In genomic region chr3:115713417-115714048, GRCm38 (mm10) we compare ENCODE assay signal across 8 mouse cellular contexts. TPM values are rescaled to one million over a fixed set of nuclear protein-coding genes. Genes with fewer than 3 reads are reported as not detected.
A peak's percentile ranks its signal among the peaks of the same experiment; 100 is the strongest.
DNase-seq lines count a peak whose midpoint lies in the region; ATAC-seq and TF ChIP-seq lines count a peak whose summit lies in the region.

No protein-coding gene starts in this region.

- 25% methylated on average over 22 of the region's 22 CpGs for WGBS in thymus, adult 2 months
- WGBS in heart, embryonic 13.5 days, result 8% methylated on average over 22 of the region's 22 CpGs
- WGBS in limb, embryonic 15.5 days, result 16% methylated on average over 22 of the region's 22 CpGs
- WGBS in neural tube, embryonic 13.5 days, result 8% methylated on average over 22 of the region's 22 CpGs

- intact Hi-C loops in left cerebral cortex, postnatal 25 days (cut with DNase I), result loop anchor here (1.0 to 2.0 kb wide), 4 partner anchors 131 to 263 kb away; no protein-coding TSS in a partner anchor

- H3K9me3 ChIP-seq in heart, embryonic 13.5 days, result no peaks in the 10 kb centered on the region
- no peaks in the 10 kb centered on the region for H3K9me3 ChIP-seq in limb, embryonic 15.5 days
- no peaks in the 10 kb centered on the region for H3K9me3 ChIP-seq in neural tube, embryonic 13.5 days

- TF ChIP-seq POLR2A in thymus, adult 2 months (IDR thresholded peaks at IDR 0.05; ENCODE audit: control insufficient read depth, extremely low read depth, insufficient read depth, low read length, poor library complexity), result no peak

- peak overlapping the region; percentile 48 for H3K27ac ChIP-seq in thymus, adult 2 months (ENCODE audit: control insufficient read depth, insufficient read depth, low read length)
- peak overlapping the region; percentile 99 for H3K27ac ChIP-seq in heart, embryonic 13.5 days (replicated peaks)
- peak overlapping the region; percentile 65 for H3K27ac ChIP-seq in limb, embryonic 15.5 days
- H3K27ac ChIP-seq in neural tube, embryonic 13.5 days (replicated peaks), result peak overlapping the region; percentile 72

- peak overlapping the region; percentile 39 for H3K4me3 ChIP-seq in thymus, adult 2 months (ENCODE audit: control insufficient read depth, insufficient read depth, low read length)
- peak overlapping the region; percentile 78 for H3K4me3 ChIP-seq in heart, embryonic 13.5 days
- peak overlapping the region; percentile 54 for H3K4me3 ChIP-seq in limb, embryonic 15.5 days
- peak overlapping the region; percentile 52 for H3K4me3 ChIP-seq in neural tube, embryonic 13.5 days

- peak overlapping the region; percentile 96 for H3K9ac ChIP-seq in heart, embryonic 13.5 days
- H3K9ac ChIP-seq in limb, embryonic 15.5 days, result no peak overlapping the region
- peak overlapping the region; percentile 68 for H3K9ac ChIP-seq in neural tube, embryonic 13.5 days

- no peak for DNase-seq in thymus, adult 2 months
- no peak for DNase-seq in thymus, postnatal 10 days (ENCODE audit: low spot score in 2 of 2)
- DNase-seq in urinary bladder, postnatal 14 days (ENCODE audit: low spot score), result no peak
- no peak for DNase-seq in left cerebral cortex, postnatal 25 days (ENCODE audit: low spot score in 2 of 2)
- no peak for DNase-seq in adrenal gland, adult (ENCODE audit: inconsistent age in 2 of 2, low spot score in 1 of 2)

- H3K27me3 ChIP-seq in thymus, adult 2 months (ENCODE audit: control insufficient read depth, insufficient read depth, low read length), result no peaks in the 10 kb centered on the region; the same call in 1 of the 2 replicates
- H3K27me3 ChIP-seq in heart, embryonic 13.5 days (replicated peaks), result no peaks in the 10 kb centered on the region
- 0 out of 2 replicates have a peak, but pooled peaks cover 3% of the 10 kb centered on the region for H3K27me3 ChIP-seq in limb, embryonic 15.5 days
- H3K27me3 ChIP-seq in neural tube, embryonic 13.5 days, result peaks cover 15% of the 10 kb centered on the region

- H3K4me1 ChIP-seq in thymus, adult 2 months (replicated peaks; ENCODE audit: control insufficient read depth, insufficient read depth, low read length), result peaks cover 11% of the 10 kb centered on the region; the same call in 1 of the 2 replicates
- peaks cover 55% of the 10 kb centered on the region for H3K4me1 ChIP-seq in heart, embryonic 13.5 days
- H3K4me1 ChIP-seq in limb, embryonic 15.5 days, result peaks cover 8% of the 10 kb centered on the region; the same call in 1 of the 2 replicates
- peaks cover 32% of the 10 kb centered on the region for H3K4me1 ChIP-seq in neural tube, embryonic 13.5 days (replicated peaks)

- no peak for ATAC-seq in heart, embryonic 13.5 days (ENCODE audit: extremely low read depth, insufficient number of reproducible peaks, low FRiP score, low TSS enrichment)
- no peak for ATAC-seq in limb, embryonic 15.5 days (ENCODE audit: insufficient number of reproducible peaks, low FRiP score, low TSS enrichment, low read depth)
- no peak for ATAC-seq in neural tube, embryonic 13.5 days (ENCODE audit: low read depth)

- no peaks in the 10 kb centered on the region for H3K36me3 ChIP-seq in thymus, adult 2 months (ENCODE audit: control insufficient read depth, insufficient read depth, low read length)
- peaks cover 38% of the 10 kb centered on the region for H3K36me3 ChIP-seq in heart, embryonic 13.5 days
- H3K36me3 ChIP-seq in limb, embryonic 15.5 days, result no peaks in the 10 kb centered on the region
- no peaks in the 10 kb centered on the region for H3K36me3 ChIP-seq in neural tube, embryonic 13.5 days

- no peak for TF ChIP-seq CTCF in thymus, adult 2 months (IDR thresholded peaks at IDR 0.05; ENCODE audit: borderline replicate concordance, control insufficient read depth, extremely low read depth, insufficient read depth, low read length, poor library complexity)

- peak overlapping the region; percentile 78 for H3K4me2 ChIP-seq in heart, embryonic 13.5 days
- peak overlapping the region; percentile 72 for H3K4me2 ChIP-seq in limb, embryonic 15.5 days
- H3K4me2 ChIP-seq in neural tube, embryonic 13.5 days, result peak overlapping the region; percentile 88

RNA-seq across cellular contexts. Expression of gene S1pr1, which starts 1.3 kb away (rescaled TPM):
- 55.6 and 62.8 TPM in 2 replicates for polyA plus RNA-seq in thymus, adult 2 months (2012; rRNA removed)
- polyA plus RNA-seq in heart, embryonic 13.5 days (2015; fragmentation: Nextera tagmentation; extraction: Ambion mirVana), result 76.9 and 80.8 TPM in 2 replicates
- polyA plus RNA-seq in limb, embryonic 15.5 days (2015; fragmentation: Nextera tagmentation; extraction: Ambion mirVana), result 23.8 and 28.1 TPM in 2 replicates
- 25.4 and 26.0 TPM in 2 replicates for polyA plus RNA-seq in neural tube, embryonic 13.5 days (2015; fragmentation: Nextera tagmentation; extraction: Ambion mirVana)
- 10 to 100 TPM; 98.8 to 99.4 TPM for total RNA-seq in left cerebral cortex, postnatal 25 days (2021)

Comparison
In these comparisons a context has a peak if more than half of its experiments do, and no peak if none do; other contexts are left out.
1. H3K27ac ChIP-seq: peak in every context shown above with its lines; median percentile 99 in heart, embryonic 13.5 days; 72 in neural tube, embryonic 13.5 days; 65 in limb, embryonic 15.5 days; 48 in thymus, adult 2 months.